26 mouse cellular contexts compared by ENCODE assay signal in the genomic region with DNA sequence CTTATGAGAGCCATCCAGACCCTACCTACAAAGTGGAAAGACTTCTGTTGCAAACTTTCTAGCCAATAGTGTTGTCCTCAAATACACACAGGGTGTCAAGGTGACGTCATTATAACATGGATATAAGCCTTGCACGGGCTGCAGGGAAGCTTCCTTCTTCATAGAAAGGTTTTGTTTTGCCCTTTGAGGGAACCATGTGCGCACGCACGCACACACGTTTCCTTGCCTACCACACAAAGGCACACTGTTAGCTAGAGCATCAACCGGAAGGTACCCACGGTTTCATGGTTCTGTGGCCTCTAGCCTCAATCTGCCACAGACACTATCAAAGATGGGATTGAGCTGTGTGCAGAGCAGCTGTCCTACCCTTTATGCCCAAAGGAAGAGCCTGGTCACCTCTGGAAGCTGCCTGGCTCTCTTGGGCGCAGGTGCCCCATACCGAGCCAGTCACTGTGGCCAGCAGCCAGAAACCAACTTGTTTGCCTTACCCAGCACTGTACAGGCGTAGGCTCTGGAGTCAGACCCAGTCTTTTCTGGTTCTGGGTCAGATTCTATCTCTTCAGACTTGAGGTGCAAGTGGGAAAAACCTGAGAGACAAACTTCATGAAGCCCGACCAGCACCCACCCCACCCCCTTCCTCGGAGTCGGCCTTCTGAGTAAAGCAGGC. TPM values are rescaled to one million over a fixed set of nuclear protein-coding genes. Genes with fewer than 3 reads are reported as not detected.
A peak's percentile ranks its signal among the peaks of the same experiment; 100 is the strongest.
DNase-seq lines count a peak whose midpoint lies in the region; ATAC-seq and TF ChIP-seq lines count a peak whose summit lies in the region.
"Had no signal": no experiment of that assay in that cellular context is flagged by ENCODE, and none has a peak within 500 bp of the region (broad histone marks: within the 10 kb centered on the region; RNA-seq: fewer than 3 reads in every experiment).

No protein-coding gene starts in this region.

- no peak overlapping the region for H3K9ac ChIP-seq in midbrain, postnatal 0 days (replicated peaks; ENCODE audit: low read length, poor library complexity, severe bottlenecking)
- H3K9ac ChIP-seq: forebrain, embryonic 13.5 days; hindbrain, embryonic 12.5 days; liver, embryonic 12.5 days; liver, postnatal 0 days; midbrain, embryonic 13.5 days; stomach, embryonic 15.5 days had no signal

- peak; percentile 50 for DNase-seq in kidney, adult 11 months
- DNase-seq in kidney, postnatal 14 days: no peak
- DNase-seq in kidney, postnatal 25 days: peak; percentile 52 to 68
- DNase-seq in kidney, postnatal 10 days: no peak
- peak; percentile 80 for DNase-seq in CD4-positive helper T cell, adult 2 months (ENCODE audit: low read depth, low spot score)
- no peak for DNase-seq in left cerebral cortex, adult 8-10 months (ENCODE audit: low spot score in 2 of 2)
- no peak for DNase-seq in midbrain, postnatal 0 days (ENCODE audit: low spot score)
- DNase-seq: adrenal gland, postnatal 10 days; cerebellum, adult 9-10 months; cerebellum, postnatal 36 days; gastrocnemius, adult 2 months; gastrocnemius, postnatal 36 days; heart, adult 18-20 months; heart, postnatal 36 days; left cerebral cortex, postnatal 4 days; liver, postnatal 0 days; lung, postnatal 36 days; right cerebral cortex, postnatal 25 days had no signal

- no peaks in the 10 kb centered on the region for H3K9me3 ChIP-seq in midbrain, postnatal 0 days (ENCODE audit: low read length)
- H3K9me3 ChIP-seq: forebrain, embryonic 13.5 days; hindbrain, embryonic 12.5 days; liver, embryonic 12.5 days; midbrain, embryonic 13.5 days; stomach, embryonic 15.5 days had no signal

- no peak overlapping the region for H3K27ac ChIP-seq in midbrain, postnatal 0 days (ENCODE audit: low read depth, low read length)
- H3K27ac ChIP-seq: forebrain, embryonic 13.5 days; gastrocnemius, adult 2 months; hindbrain, embryonic 12.5 days; liver, embryonic 12.5 days; midbrain, embryonic 13.5 days; stomach, embryonic 15.5 days had no signal

- WGBS in midbrain, postnatal 0 days: 89% methylated on average over 14 of the region's 14 CpGs

- no peaks in the 10 kb centered on the region for H3K4me1 ChIP-seq in midbrain, postnatal 0 days (ENCODE audit: insufficient read depth, low read length)
- H3K4me1 ChIP-seq: forebrain, embryonic 13.5 days; hindbrain, embryonic 12.5 days; midbrain, embryonic 13.5 days; stomach, embryonic 15.5 days had no signal

- peak; percentile 33 for ATAC-seq in activated CD4-positive, CD25-positive, alpha-beta regulatory T cell, adult 4 months
- ATAC-seq in midbrain, postnatal 0 days (ENCODE audit: low FRiP score): no peak
- ATAC-seq: forebrain, embryonic 13.5 days; liver, embryonic 12.5 days; liver, postnatal 0 days; midbrain, embryonic 13.5 days had no signal

- no peaks in the 10 kb centered on the region for H3K27me3 ChIP-seq in midbrain, postnatal 0 days (ENCODE audit: insufficient read depth, low read length)
- H3K27me3 ChIP-seq: forebrain, embryonic 13.5 days; hindbrain, embryonic 12.5 days; midbrain, embryonic 13.5 days; stomach, embryonic 15.5 days had no signal

- H3K36me3 ChIP-seq in midbrain, postnatal 0 days (ENCODE audit: insufficient read depth, low read length): no peaks in the 10 kb centered on the region
- H3K36me3 ChIP-seq: hindbrain, embryonic 12.5 days; liver, embryonic 12.5 days; midbrain, embryonic 13.5 days; stomach, embryonic 15.5 days had no signal

- no peak for TF ChIP-seq CTCF in midbrain, postnatal 0 days (IDR thresholded peaks at IDR 0.05)

- no peak overlapping the region for H3K4me2 ChIP-seq in midbrain, postnatal 0 days (ENCODE audit: low read depth, low read length, poor library complexity, severe bottlenecking)
- H3K4me2 ChIP-seq: forebrain, embryonic 13.5 days; heart, embryonic 11.5 days; hindbrain, embryonic 12.5 days; liver, embryonic 12.5 days; midbrain, embryonic 13.5 days; stomach, embryonic 15.5 days had no signal

- H3K4me3 ChIP-seq in midbrain, postnatal 0 days (ENCODE audit: low read depth, low read length): no peak overlapping the region
- H3K4me3 ChIP-seq: forebrain, embryonic 13.5 days; gastrocnemius, adult 2 months; hindbrain, embryonic 12.5 days; liver, embryonic 12.5 days; midbrain, embryonic 13.5 days; stomach, embryonic 15.5 days had no signal

RNA-seq across cellular contexts. Expression of a gene that starts 19.7 kb away (rescaled TPM):
- polyA plus RNA-seq in activated CD4-positive, CD25-positive, alpha-beta regulatory T cell, adult 4 months (2017; shearing (Covaris generic)): 1 to 10 TPM; 6.5 to 7.7 TPM
- 10 to 100 TPM; 84.0 to 92.2 (median 89.0) TPM for total RNA-seq in left cerebral cortex, adult 8-10 months (2022)
- total RNA-seq in midbrain, postnatal 0 days (2014; rRNA removed): 3.6 and 4.7 TPM in 2 replicates
- 5.5 and 8.2 TPM in 2 replicates for polyA plus RNA-seq in midbrain, postnatal 0 days (2015; fragmentation: Nextera tagmentation; extraction: Ambion mirVana)
- total RNA-seq: megakaryocyte-erythroid progenitor cell, adult 5-6 weeks had no signal

Comparison
In these comparisons a context has a peak if more than half of its experiments do, and no peak if none do; other contexts are left out.
1. DNase-seq: peak in kidney, adult 11 months (single experiment), kidney, postnatal 25 days (2 of 2) and CD4-positive helper T cell, adult 2 months (single experiment); none in kidney, postnatal 14 days (single experiment), kidney, postnatal 10 days (single experiment), left cerebral cortex, adult 8-10 months (0 of 2) and midbrain, postnatal 0 days (single experiment).
2. RNA of a gene that starts 19.7 kb away (total RNA-seq): 84.0 to 92.2 TPM in left cerebral cortex, adult 8-10 months; 3.6 to 4.7 TPM in midbrain, postnatal 0 days; every median in the first group is over 10 times any median in the second.